Mouse (Mus musculus): ENCODE measurements around the gene Narfl.
"Not testable (repeated sequence)": the region's sequence is repeated elsewhere in the genome, so short reads cannot be mapped to it uniquely, and the experiment has no call there.

Narfl gene

DNA sequence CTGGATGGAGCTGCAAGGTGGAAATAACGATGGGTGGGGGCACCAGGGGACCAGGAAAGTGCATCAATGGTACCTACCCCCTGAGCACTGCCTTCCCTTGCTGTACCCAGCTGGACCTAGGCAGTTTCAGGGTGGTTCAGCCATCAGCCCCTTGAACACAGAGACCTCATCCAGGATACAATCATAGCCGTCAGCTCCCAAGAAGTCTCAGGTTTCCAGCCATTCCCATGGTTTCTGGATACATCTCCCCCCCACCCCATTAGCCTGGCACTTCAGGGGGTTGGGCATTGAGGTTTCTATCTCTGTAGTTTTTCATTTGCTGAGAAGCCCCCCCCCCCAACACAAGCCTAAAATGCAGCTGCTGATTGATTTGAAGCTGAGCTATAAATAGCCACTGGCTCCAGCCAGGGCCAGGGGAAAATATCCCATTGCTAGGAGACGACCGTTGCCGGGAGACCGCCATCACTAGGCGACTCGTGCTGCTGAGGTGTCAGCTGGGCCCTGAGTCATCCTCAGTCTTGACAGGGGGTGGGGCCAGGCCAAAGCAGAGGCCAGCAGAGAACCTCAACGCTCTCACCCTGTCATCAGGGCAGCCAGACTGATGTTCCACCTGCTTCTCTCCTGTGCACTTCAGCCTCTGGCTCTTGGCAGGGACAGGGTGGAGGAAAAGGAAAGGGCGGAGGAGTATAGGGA, 29.4 kb downstream of the Narfl start:
- DNase-seq (ENCODE audit: low read depth) = peak; percentile 55

DNA sequence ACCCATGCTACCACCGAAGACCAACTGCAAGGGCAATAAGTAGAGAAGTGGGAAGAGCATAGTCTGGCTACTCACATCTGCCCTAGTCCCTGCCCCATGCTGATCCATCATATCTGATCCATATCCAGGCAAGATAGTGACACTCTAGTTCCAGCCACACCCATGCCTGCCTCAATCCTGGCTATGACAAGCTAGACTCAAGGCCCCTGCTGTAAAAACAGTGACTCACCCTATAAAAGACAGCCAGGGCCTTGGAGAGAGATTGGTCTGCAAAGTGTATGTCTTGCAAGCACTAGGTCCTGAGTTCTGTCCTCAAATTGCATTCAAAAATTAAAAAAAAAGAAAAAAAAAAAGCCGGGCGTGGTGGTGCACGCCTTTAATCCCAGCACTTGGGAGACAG, 32.9 kb downstream of the Narfl start:
- DNase-seq (ENCODE audit: low read depth) = no peak

GRCm38 (mm10) chr17:25807452-25807851, 33.9 kb downstream of the Narfl start:
- DNase-seq (ENCODE audit: low read depth) = not testable (repeated sequence)

GRCm38 (mm10) chr17:25808028-25808427, 34.5 kb downstream of the Narfl start:
- DNase-seq (ENCODE audit: low read depth) = no peak

DNA sequence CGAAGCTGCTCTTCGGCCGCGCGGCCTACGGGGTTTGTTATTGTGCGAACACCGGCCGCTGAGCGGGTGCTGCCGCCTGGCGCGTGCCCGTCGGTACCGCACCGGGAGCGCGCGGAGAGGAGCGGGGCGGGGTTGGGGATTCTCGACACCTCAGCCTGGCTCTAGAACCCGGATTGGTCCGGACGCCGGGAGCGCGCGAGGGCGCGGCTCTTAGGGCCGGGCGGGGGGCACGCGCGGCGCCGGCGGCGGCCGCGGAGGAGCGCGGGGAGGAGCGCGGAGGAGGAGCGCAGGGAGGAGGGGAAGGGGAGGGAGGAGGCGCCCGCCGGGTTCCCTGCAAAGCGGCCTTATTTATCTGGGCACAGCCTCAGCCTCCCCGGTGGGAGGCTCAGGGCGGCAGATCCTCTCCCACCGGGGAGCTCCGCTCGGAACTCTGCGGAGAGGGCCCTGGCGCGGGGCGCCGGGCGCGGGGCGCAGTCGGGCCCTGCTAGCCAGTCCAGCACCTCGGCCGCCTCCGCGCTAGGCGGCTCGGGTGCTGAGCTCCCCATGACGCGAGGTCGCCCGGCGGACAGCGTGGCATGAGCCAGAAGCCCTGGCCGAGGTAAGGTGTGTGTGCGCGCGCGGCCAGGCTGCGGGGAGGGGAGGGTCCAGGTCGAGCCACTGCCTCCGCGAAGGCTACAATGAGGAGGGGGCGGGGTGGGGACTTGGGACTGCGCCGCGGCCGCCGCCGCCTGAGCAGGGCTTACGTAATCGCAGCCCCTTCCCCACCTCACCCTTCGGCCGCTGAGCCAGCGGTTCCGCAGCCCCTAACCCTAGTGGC, 35.4 kb downstream of the Narfl start, which contains the start of gene Fbxl16:
Gene Fbxl16 (plus strand): TSS at position 297 of the 817 bp plus-strand sequence.
- DNase-seq (ENCODE audit: low read depth) = no peak

GRCm38 (mm10) chr17:25809606-25810340, 36.2 kb downstream of the Narfl start:
- no peak for DNase-seq (ENCODE audit: low read depth)

DNA sequence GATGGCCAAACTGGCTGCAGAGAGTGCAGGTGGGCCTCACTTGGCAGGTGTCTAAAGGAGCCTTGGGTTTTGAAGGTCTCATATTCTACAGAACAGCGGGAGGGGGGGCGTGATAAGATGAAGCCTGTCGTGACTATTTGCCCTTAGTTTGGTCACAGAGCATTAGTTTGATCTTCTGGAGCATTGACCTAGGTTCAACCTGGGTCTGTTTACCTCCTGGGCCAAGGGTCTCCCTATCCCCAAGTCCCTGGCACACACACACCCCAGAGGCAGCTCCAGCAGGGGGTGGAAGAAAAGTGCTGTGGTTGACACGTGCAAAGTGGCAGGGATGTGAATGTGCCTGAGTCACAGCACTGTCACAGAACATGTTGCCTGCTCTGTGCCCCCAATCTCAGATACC, 37.3 kb downstream of the Narfl start:
- no peak for DNase-seq (ENCODE audit: low read depth)

DNA sequence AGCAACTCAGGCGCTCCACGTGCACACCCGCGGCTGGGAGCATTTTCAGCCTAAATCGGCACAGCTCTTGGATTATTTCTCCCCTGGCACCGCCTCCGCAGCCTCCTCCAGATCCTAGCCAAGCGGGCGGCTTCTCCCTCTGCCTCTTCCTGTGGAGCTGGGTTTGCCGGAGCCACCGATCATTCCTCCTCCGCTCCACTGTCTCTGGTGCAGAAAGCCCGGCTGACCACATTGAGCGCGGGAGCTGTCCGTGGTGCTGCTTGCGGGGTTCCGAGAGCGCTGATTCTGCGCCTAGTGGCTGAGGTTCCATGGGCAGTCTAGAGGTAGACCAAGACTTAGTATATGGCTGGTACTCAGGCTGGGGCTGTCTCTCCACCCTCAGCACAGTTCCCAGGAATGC, 39.9 kb downstream of the Narfl start:
- peak; percentile 30 for DNase-seq (ENCODE audit: low read depth)

GRCm38 (mm10) chr17:25817662-25818061, 44.1 kb downstream of the Narfl start:
- DNase-seq (ENCODE audit: low read depth) = no peak

DNA sequence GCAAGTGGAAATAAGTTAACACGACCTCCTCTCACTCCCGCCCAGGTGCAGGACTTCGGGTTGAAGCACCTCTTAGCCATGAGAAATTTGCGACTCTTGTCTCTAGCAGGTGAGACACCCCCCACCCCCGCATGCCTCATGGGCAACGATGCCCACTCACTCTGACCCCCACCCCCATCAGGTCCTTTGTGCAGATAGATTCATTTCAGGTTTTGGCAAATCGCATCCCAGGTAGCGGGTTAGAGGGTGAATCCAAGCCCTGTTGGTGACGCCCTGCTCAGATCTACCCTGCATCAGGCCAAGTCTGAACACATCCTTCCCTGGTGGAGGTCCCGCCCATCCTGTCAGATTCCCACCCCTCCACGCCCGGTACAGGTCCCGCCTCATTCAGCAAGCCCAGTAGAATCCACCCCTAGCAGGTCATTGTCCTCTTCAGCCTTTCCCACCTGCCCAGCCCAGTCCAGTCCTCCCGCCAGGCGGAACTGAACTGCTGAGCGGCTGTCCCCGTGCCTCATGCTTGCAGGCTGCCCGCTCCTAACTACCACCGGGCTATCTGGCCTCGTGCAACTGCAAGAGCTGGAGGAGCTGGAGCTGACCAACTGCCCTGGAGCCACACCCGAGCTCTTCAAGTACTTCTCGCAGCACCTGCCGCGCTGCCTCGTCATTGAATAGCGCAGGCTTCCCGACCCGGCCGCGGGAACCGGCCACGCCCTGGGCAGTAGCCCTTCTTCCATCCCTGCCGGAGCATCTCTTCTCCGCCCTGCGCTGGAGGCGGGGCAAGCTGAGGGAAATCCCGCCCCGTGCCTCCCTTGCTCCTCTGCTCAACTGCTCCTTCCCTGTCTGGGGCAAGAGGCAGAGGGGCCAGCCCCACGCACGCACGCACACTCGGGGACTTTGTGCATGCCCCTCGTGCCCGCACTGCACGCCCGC, 45.5 kb downstream of the Narfl start:
- DNase-seq (ENCODE audit: low read depth) = no peak

- peak; percentile 78 for DNase-seq (ENCODE audit: low read depth)
Measured at GRCm38 (mm10) chr17:25823452-25823851, 49.9 kb downstream of the Narfl start, which contains the start of gene Wdr24. Gene Wdr24 (plus strand): TSS chr17:25823627.

- DNase-seq (ENCODE audit: low read depth) = no peak
Measured at GRCm38 (mm10) chr17:25824362-25825142, 51.0 kb downstream of the Narfl start.

GRCm38 (mm10) chr17:25825311-25825710, 51.7 kb downstream of the Narfl start:
- DNase-seq (ENCODE audit: low read depth) = no peak

DNA sequence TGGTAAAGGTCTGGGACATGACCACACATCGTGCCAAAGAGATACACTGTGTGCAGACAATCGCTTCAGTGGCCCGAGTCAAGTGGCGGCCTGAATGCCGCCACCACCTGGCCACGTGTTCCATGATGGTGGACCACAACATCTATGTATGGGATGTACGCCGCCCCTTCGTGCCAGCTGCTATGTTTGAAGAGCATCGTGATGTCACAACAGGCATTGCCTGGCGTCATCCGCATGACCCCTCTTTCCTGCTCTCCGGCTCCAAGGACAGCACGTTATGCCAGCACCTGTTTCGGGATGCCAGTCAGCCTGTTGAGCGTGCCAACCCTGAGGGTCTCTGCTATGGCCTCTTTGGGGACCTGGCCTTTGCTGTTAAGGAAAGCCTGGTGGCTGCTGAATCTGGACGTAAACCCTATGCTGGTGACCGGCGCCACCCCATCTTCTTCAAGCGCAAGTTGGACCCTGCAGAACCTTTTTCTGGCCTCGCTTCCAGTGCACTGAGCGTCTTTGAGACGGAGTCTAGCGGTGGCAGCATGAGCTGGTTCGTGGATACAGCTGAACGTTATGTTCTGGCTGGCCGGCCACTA, 52.5 kb downstream of the Narfl start:
- no peak for DNase-seq (ENCODE audit: low read depth)

DNA sequence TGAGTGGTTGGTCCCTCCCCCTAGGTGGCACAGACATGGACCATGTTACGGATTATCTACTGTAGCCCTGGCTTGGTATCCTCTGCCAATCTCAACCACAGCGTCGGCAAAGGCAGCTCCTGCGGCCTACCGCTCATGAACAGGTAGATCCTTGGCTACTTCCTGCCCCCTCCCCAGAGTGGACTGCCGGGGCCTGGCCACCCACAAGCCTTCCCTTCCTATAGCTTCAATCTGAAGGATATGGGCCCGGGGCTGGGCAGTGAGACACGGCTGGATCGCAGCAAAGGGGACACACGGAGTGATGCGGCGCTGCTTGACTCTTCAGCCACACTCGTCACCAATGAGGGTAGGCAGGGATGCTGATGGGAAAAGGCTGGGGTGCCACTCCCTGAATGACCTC, 53.4 kb downstream of the Narfl start:
- no peak for DNase-seq (ENCODE audit: low read depth)

DNA sequence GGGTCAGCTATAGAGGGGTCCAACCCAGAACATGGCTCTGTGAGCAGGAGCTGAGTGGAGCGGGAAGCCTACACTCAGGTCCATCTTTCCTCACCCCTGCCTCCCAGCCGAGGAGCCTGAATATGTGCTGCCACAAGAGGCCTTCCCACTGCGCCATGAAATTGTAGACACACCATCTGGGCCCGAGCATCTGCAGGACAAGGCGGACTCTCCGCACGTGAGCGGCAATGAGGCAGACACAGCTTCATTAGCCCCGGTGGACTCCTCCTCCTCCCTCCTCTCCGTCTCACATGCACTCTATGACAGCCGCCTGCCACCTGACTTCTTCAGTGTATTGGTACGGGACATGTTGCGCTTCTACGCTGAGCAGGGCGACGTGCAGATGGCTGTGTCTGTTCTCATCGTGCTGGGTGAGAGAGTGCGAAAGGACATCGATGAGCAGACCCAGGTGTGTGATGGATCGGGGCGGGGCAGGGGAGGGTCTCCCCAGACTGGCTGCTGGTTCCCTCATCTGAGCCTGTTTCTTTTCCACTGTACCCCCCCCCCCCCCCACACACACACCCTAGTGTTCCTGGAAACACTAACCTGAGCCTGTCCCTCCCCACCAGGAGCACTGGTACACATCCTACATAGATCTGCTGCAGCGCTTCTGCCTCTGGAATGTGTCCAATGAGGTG, 54.1 kb downstream of the Narfl start:
- no peak for DNase-seq (ENCODE audit: low read depth)

GRCm38 (mm10) chr17:25828223-25828594, 54.6 kb downstream of the Narfl start:
- no peak for DNase-seq (ENCODE audit: low read depth)

DNA sequence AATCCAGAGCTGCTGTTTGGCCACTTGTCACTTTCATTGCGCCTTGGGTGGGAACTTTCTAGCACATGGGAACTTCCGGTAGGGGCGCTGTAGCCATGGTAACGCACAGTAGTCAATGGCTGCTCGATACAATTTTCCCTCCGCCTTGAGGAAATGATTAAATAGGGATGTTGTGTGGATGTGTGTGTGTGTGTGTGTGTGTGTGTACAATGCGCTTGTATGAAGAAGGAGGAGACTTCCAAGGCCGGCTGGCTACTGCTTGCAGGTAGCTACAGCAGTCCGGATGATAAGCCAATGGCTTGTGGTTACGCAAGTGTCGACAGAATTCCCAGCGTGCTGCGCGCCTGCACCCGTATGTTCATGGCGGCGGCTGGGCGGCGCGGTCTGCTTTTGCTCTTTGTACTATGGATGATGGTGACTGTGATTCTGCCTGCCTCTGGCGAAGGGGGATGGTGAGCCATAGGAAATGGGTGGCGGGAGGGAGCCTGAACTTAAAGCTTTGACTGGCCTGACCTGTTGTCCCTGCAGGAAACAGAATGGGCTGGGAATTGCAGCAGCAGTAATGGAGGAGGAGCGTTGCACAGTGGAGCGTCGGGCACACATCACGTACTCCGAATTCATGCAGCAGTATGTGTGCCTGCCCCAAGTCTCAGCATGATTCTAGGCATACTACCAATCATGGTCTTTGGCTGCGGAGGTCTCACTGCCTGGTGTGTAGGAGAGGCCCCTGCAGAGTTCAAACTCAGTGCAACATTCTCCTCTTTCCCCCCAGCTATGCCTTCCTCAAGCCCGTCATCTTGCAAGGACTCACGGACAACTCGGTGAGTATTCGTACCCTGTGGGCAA, 55.4 kb downstream of the Narfl start, which contains the start of gene Jmjd8:
Gene Jmjd8 (plus strand): TSS at position 156 of the 846 bp plus-strand sequence.
- DNase-seq (ENCODE audit: low read depth) = no peak

DNA sequence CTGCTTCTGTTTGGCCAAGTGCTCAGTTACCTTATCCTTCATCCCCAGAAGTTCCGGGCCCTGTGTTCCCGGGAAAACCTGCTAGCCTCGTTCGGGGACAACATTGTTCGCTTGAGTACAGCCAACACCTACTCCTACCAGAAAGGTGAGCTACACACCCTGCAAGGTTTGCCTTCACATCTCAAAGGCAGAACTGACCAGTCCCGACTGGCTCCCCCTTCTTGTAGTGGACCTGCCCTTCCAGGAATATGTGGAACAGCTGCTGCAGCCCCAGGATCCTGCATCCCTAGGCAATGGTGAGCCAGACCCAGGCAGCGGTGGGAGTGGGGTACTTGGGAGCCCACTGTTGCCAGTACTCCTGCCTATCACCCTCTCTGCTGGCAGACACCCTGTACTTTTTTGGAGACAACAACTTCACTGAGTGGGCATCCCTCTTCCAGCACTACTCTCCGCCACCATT, 56.0 kb downstream of the Narfl start:
- no peak for DNase-seq (ENCODE audit: low read depth)

Measured in fibroblast of lung, adult 2 months (primary cell).